Mouse (Mus musculus) lung, adult 2 months (tissue): ENCODE results near the gene Eif4b.

Source experiments
- CTCF ChIP-seq: fragments of 200-500 bp; IDR thresholded peaks from 2 replicates; pipeline ENCODE4 v1.5.1; 2011; ENCODE audit warnings: mild to moderate bottlenecking, low read length, control low read depth; ENCODE audit not compliant: insufficient read depth
- POLR2A ChIP-seq: fragments of 200-500 bp; IDR thresholded peaks from 2 replicates; pipeline ENCODE4 v1.6.1; 2011; ENCODE audit warnings: low read depth, mild to moderate bottlenecking, control low read depth, low read length, borderline replicate concordance; ENCODE audit errors: extremely low read depth

GRCm38 (mm10) chr15:102023888-102024287 lies 49.7 kb upstream of the Eif4b start:
- TF ChIP-seq CTCF (no peak), POLR2A (no peak)
